Mouse (Mus musculus) kidney, embryonic 14.5 days (tissue): ENCODE results near the gene Gm44511. TPM values are rescaled to one million over a fixed set of nuclear protein-coding genes. Genes with fewer than 3 reads are reported as not detected.
"Not testable (repeated sequence)": the region's sequence is repeated elsewhere in the genome, so short reads cannot be mapped to it uniquely, and the experiment has no call there.

ENCODE experiments used
- ATAC-seq: fragments of 200-750 bp; cut with Nextera tagmentation; 2 replicates; pipeline ENCODE4 v1.8.0; 2017; ENCODE audit warnings: moderate number of reproducible peaks, mild to moderate bottlenecking, moderate TSS enrichment, moderate library complexity; ENCODE audit not compliant: low FRiP score, low TSS enrichment
- H3K27ac ChIP-seq: fragments of 300-500 bp; sonication (generic); 2 replicates; pipeline ENCODE4 v1.5.1; 2014; ENCODE audit warnings: low read depth, mild to moderate bottlenecking, low read length, moderate library complexity, mixed read lengths
- H3K27me3 ChIP-seq: fragments of 300-500 bp; sonication (generic); 2 replicates; pipeline ENCODE4 v1.6.1; 2014; ENCODE audit warnings: mild to moderate bottlenecking, low read length; ENCODE audit not compliant: control insufficient read depth, insufficient read depth
- H3K36me3 ChIP-seq: fragments of 300-500 bp; sonication (generic); 2 replicates; pipeline ENCODE4 v1.6.1; 2014; ENCODE audit warnings: low read length, mixed read lengths; ENCODE audit not compliant: control insufficient read depth, insufficient read depth
- H3K4me1 ChIP-seq: fragments of 300-500 bp; sonication (generic); 2 replicates; pipeline ENCODE4 v1.6.1; 2014; ENCODE audit warnings: low read length, mixed read lengths; ENCODE audit not compliant: control insufficient read depth, insufficient read depth
- H3K4me2 ChIP-seq: fragments of 300-500 bp; sonication (generic); replicated peaks from 2 replicates; pipeline ENCODE4 v1.6.1; 2014; ENCODE audit warnings: low read depth, mild to moderate bottlenecking, low read length
- H3K4me3 ChIP-seq: fragments of 300-500 bp; sonication (generic); 2 replicates; pipeline ENCODE4 v1.5.1; 2014; ENCODE audit warnings: mild to moderate bottlenecking, low read length
- H3K9ac ChIP-seq: fragments of 300-500 bp; sonication (generic); 2 replicates; pipeline ENCODE4 v1.6.1; 2014; ENCODE audit warnings: low read depth, mild to moderate bottlenecking, low read length, moderate library complexity
- H3K9me3 ChIP-seq: fragments of 300-500 bp; sonication (generic); 2 replicates; pipeline ENCODE4 v1.6.1; 2016; ENCODE audit warnings: low read length; ENCODE audit not compliant: control insufficient read depth
- WGBS: fragments of 180-500 bp; shearing (Covaris S2); extraction: QIAGEN DNeasy Blood & Tissue Kit; methylation state at CpG from one replicate; pipeline ENCODE4 v1.1.7; 2014; 5-methylcytosine and 5-hydroxymethylcytosine counted together
- polyA plus RNA-seq: library from polyadenylated mRNA; unstranded; fragments of >200 nt; fragmentation: Nextera tagmentation; extraction: Ambion mirVana; gene quantifications from 2 replicates; pipeline ENCODE4 v1.2.1, GENCODE M21; 2014

Gm44511 gene
- polyA plus RNA-seq, 1 experiment from 2014 or later = not detected

GRCm38 (mm10) chr6:128786396-128786795, 39.7 kb downstream of the Gm44511 start:
- H3K9ac ChIP-seq, ATAC-seq, H3K9me3 ChIP-seq, H3K4me1 ChIP-seq, H3K4me3 ChIP-seq, H3K27me3 ChIP-seq, H3K27ac ChIP-seq, H3K36me3 ChIP-seq, H3K4me2 ChIP-seq: not testable (repeated sequence)
- 90% methylated on average over 1 of the region's 1 CpGs for WGBS

- H3K27me3 ChIP-seq = no peaks in the 10 kb centered on the region
- no peaks in the 10 kb centered on the region for H3K9me3 ChIP-seq
- H3K9ac ChIP-seq = no peak overlapping the region
- no peaks in the 10 kb centered on the region for H3K36me3 ChIP-seq
- H3K4me3 ChIP-seq = no peak overlapping the region
- 74% methylated on average over 10 of the region's 10 CpGs for WGBS
- H3K4me1 ChIP-seq = no peaks in the 10 kb centered on the region
- ATAC-seq = peak; percentile 32; the same call in 1 of the 2 replicates
- H3K27ac ChIP-seq = no peak overlapping the region
- H3K4me2 ChIP-seq = no peak overlapping the region
These were observed 56.4 kb downstream of the Gm44511 start for GRCm38 (mm10) chr6:128769481-128770253.

DNA sequence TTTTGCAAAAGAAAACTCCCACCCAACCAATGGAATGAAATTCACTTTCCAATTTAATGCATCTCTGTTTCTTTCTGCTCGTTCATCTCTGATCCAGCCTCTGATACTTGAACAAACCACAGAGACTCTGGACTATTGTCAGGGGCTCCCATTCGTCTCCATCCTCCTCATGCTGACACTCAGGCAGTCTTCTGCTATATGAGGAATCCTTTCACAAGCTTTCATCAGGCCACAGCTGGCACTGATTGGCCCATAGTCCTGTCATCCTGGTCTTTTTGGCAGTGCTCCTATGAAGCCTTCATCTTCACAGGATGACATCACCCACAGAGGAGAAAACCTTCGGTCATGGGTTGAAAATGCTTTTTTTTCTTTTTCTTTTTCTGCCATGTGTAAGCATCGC, 58.1 kb downstream of the Gm44511 start:
- Histone ChIP-seq H3K4me2 (no peak overlapping the region), H3K9ac (no peak overlapping the region), H3K27ac (no peak overlapping the region), H3K36me3 (no peaks in the 10 kb centered on the region), H3K9me3 (no peaks in the 10 kb centered on the region), H3K4me3 (no peak overlapping the region), H3K4me1 (no peaks in the 10 kb centered on the region), H3K27me3 (no peaks in the 10 kb centered on the region)
- 86% methylated on average over 4 of the region's 4 CpGs for WGBS
- ATAC-seq = no peak

DNA sequence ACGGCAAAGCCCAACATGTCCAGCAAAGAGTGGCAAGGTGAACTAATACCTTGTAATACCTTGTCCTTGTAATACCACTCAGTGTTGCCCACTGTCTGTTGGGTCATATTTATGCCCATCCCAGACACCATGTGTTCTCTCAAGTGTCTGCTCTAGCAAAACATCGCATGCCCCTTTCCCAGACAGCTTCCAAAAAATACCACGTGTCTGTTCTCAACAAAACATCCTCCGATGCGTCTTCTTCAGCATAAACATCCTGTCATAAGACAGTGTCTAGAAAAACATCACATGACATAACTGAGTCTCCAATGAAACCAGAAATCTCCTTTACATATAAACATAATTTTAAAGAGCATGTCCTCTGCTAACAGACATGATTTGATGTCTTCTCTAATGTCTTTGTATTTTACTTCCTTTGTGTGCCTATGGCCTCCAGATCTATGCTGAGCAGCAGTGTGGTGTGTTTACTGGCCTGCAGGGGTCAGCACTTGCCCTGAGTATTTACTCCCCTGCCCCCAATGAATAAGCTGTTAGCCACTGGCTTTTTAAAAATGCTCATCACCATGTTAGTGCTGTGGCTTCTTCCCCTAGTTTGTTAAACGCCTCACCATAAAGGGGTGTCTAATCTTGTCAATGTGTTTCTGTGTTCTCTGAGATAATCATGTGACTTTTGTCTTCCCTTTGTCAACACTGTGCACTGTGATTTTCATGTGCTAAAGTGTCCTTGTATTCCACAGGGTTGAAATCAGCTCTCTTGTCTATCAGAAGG, 59.4 kb downstream of the Gm44511 start:
- H3K4me1 ChIP-seq, H3K9me3 ChIP-seq, H3K27me3 ChIP-seq, H3K4me2 ChIP-seq, ATAC-seq, H3K9ac ChIP-seq, H3K36me3 ChIP-seq, H3K27ac ChIP-seq, H3K4me3 ChIP-seq: not testable (repeated sequence)
- 65% methylated on average over 6 of the region's 6 CpGs for WGBS

GRCm38 (mm10) chr6:128765211-128765610, 60.9 kb downstream of the Gm44511 start:
- H3K9ac ChIP-seq = no peak overlapping the region
- H3K4me3 ChIP-seq = no peak overlapping the region
- H3K36me3 ChIP-seq = no peaks in the 10 kb centered on the region
- no peaks in the 10 kb centered on the region for H3K9me3 ChIP-seq
- ATAC-seq = no peak
- no peak overlapping the region for H3K4me2 ChIP-seq
- no peak overlapping the region for H3K27ac ChIP-seq
- peaks cover 2% of the 10 kb centered on the region; the same call in 1 of the 2 replicates for H3K4me1 ChIP-seq
- 83% methylated on average over 1 of the region's 1 CpGs for WGBS
- H3K27me3 ChIP-seq = no peaks in the 10 kb centered on the region

DNA sequence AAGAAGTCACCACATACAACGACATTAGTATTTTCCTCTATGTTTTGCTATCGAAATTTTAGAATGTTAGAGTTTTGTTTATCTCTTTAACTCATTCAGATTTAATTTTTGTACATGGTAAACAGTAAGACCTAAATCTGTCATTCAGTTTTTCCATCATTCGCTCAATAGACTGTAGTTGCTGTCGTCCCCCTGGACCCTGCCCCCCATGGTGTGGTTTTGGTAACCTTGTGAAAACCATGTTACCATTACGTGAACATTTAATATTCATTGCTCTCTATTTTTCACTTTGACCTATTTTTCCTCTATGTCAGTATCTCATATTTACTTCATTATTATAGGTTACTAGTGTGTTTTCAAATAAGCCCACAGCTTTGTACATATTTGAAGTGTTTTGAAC, 61.5 kb downstream of the Gm44511 start:
- no peak overlapping the region for H3K27ac ChIP-seq
- H3K4me3 ChIP-seq = peak overlapping the region; percentile 33
- no peak for ATAC-seq
- 23% methylated on average over 5 of the region's 5 CpGs for WGBS
- peak overlapping the region; percentile 34 for H3K4me2 ChIP-seq
- peaks cover 2% of the 10 kb centered on the region; the same call in 1 of the 2 replicates for H3K4me1 ChIP-seq
- no peaks in the 10 kb centered on the region for H3K27me3 ChIP-seq
- H3K9ac ChIP-seq = no peak overlapping the region
- H3K9me3 ChIP-seq = no peaks in the 10 kb centered on the region
- H3K36me3 ChIP-seq = no peaks in the 10 kb centered on the region

GRCm38 (mm10) chr6:128763736-128764523, 62.2 kb downstream of the Gm44511 start:
- Histone ChIP-seq H3K27ac (peak overlapping the region; percentile 38; the same call in 1 of the 2 replicates), H3K36me3 (no peaks in the 10 kb centered on the region), H3K27me3 (no peaks in the 10 kb centered on the region), H3K4me3 (peak overlapping the region; percentile 57), H3K9ac (peak overlapping the region; percentile 47; the same call in 1 of the 2 replicates), H3K9me3 (no peaks in the 10 kb centered on the region), H3K4me2 (peak overlapping the region; percentile 61), H3K4me1 (peaks cover 2% of the 10 kb centered on the region; the same call in 1 of the 2 replicates)
- WGBS = 4% methylated on average over 30 of the region's 30 CpGs
- ATAC-seq = peak; percentile 94

- H3K4me1 ChIP-seq, H3K27me3 ChIP-seq, H3K27ac ChIP-seq, H3K9ac ChIP-seq, H3K9me3 ChIP-seq, H3K36me3 ChIP-seq, ATAC-seq: not testable (repeated sequence)
- H3K4me2 ChIP-seq = peak overlapping the region; percentile 61
- H3K4me3 ChIP-seq = peak overlapping the region; percentile 57
- WGBS = 66% methylated on average over 9 of the region's 10 CpGs
These were observed 63.0 kb downstream of the Gm44511 start for GRCm38 (mm10) chr6:128762892-128763670.
